Mouse (Mus musculus) E14TG2a.4 (cell line): ENCODE measurements around the gene Lysmd3.

ENCODE experiments used
- CTCF ChIP-seq: conservative IDR thresholded peaks from 2 replicates; pipeline ENCODE4 v1.5.1; 2014; ENCODE audit warnings: low read length
- NANOG ChIP-seq: IDR thresholded peaks from 2 replicates; pipeline ENCODE4 v1.6.1; 2014; ENCODE audit warnings: borderline replicate concordance, low read length, mixed read lengths

- TF ChIP-seq CTCF, result no peak
- no peak; the same call in 1 of the 2 replicates for TF ChIP-seq NANOG
Observed at GRCm38 (mm10) chr13:81639624-81640023, 17.8 kb upstream of the Lysmd3 start.
